Mouse (Mus musculus): ENCODE measurements at regions not wholly inside any gene's neighbourhood (a gene's known extent, or its start where the extent isn't known, plus 50 kb on each side); places are given as distances from the start of the nearest gene placed in this dataset.

DNA sequence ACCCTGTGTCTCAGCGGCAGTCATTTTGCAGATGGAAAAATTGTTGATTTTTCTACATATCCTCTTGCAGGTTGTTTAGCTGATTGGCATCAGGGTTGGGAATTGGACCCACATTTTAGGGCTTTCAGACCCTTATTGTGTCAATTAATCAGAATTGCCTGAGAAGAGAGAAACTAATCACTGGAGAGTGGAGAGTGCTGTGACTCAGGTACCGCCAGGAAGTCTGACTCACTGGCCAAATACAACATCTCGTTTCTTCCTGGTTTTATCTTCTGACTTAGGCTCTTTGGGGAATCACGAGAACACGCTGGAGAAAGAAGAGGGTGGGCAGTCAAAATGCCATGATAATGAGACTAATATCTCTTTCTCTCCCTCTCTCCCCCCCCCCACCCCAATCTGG, 306.1 kb upstream of the Npvf start:
- Histone ChIP-seq H3K4me1 (ENCODE audit: insufficient read depth, low read depth, low read length) (no peaks in the 10 kb centered on the region), H3K27ac (ENCODE audit: low read length) (no peak overlapping the region), H3K9ac (replicated peaks; ENCODE audit: low read depth) (no peak overlapping the region), H3K36me3 (ENCODE audit: insufficient read depth, low read length) (no peaks in the 10 kb centered on the region), H3K27me3 (replicated peaks; ENCODE audit: insufficient read depth, low read length) (no peaks in the 10 kb centered on the region), H3K9me3 (ENCODE audit: low read length) (no peaks in the 10 kb centered on the region), H3K4me3 (ENCODE audit: low read depth, low read length) (no peak overlapping the region), H3K4me2 (replicated peaks; ENCODE audit: low read depth, low read length) (no peak overlapping the region)
- DNase-seq (ENCODE audit: low spot score) = no peak
- TF ChIP-seq EP300 (IDR thresholded peaks at IDR 0.05) (no peak), CTCF (IDR thresholded peaks at IDR 0.05) (no peak)
- no peak for ATAC-seq
- WGBS = 48% methylated on average over 5 of the region's 5 CpGs

DNA sequence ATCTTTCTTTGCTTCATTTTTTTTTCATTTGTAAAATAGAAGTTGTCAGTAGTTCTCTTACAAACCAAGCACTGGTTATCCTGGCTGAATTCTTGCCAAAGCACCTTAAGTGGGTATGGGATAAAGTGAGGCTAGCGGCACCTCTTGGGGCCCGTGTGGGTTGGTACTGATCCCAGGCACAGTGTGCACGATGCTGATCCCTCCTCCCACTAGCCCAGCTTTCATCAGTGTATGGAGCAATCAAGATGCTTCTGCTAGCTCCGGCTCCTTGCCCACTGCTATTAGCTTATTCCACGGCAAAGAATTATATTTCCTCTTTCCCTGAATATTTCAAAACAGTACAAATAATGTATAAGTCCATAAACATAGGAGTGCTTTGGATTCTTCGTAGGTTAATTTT, 307.4 kb upstream of the Npvf start:
- Histone ChIP-seq H3K27ac (ENCODE audit: low read length) (no peak overlapping the region), H3K9ac (replicated peaks; ENCODE audit: low read depth) (no peak overlapping the region), H3K4me3 (ENCODE audit: low read depth, low read length) (no peak overlapping the region), H3K9me3 (ENCODE audit: low read length) (no peaks in the 10 kb centered on the region), H3K36me3 (ENCODE audit: insufficient read depth, low read length) (no peaks in the 10 kb centered on the region), H3K4me1 (ENCODE audit: insufficient read depth, low read depth, low read length) (no peaks in the 10 kb centered on the region), H3K4me2 (replicated peaks; ENCODE audit: low read depth, low read length) (no peak overlapping the region), H3K27me3 (replicated peaks; ENCODE audit: insufficient read depth, low read length) (no peaks in the 10 kb centered on the region)
- no peak for TF ChIP-seq CTCF (IDR thresholded peaks at IDR 0.05)
- TF ChIP-seq EP300 (IDR thresholded peaks at IDR 0.05) = no peak
- no peak for ATAC-seq
- no peak for DNase-seq (ENCODE audit: low spot score)
- WGBS = 65% methylated on average over 6 of the region's 6 CpGs

DNA sequence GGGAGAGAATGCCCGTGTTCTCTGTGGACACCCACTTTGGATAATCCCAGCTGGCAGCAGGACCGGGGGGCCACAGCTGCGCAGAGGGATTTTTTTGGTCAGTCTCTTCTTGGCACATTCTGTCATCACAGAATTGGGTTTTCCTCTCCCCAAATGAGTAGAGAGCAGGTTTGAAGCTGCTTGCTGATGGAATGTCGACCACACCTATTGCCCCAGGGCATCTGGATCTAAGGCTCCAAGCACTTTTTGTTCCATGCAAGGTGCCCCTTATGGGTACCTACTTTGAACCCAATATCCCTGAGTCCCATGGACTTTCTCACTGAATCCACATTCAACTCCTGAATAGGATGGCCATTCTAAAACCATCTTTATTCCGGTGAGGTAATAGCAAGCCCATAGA, 314.3 kb upstream of the Npvf start:
- Histone ChIP-seq H3K27ac (ENCODE audit: low read length) (no peak overlapping the region), H3K4me2 (replicated peaks; ENCODE audit: low read depth, low read length) (no peak overlapping the region), H3K4me1 (ENCODE audit: insufficient read depth, low read depth, low read length) (peaks cover 7% of the 10 kb centered on the region; the same call in 1 of the 2 replicates), H3K9me3 (ENCODE audit: low read length) (no peaks in the 10 kb centered on the region), H3K4me3 (ENCODE audit: low read depth, low read length) (no peak overlapping the region), H3K9ac (replicated peaks; ENCODE audit: low read depth) (no peak overlapping the region), H3K36me3 (ENCODE audit: insufficient read depth, low read length) (no peaks in the 10 kb centered on the region), H3K27me3 (replicated peaks; ENCODE audit: insufficient read depth, low read length) (no peaks in the 10 kb centered on the region)
- ATAC-seq (no peak), DNase-seq (ENCODE audit: low spot score) (no peak)
- 81% methylated on average over 5 of the region's 5 CpGs for WGBS
- no peak for TF ChIP-seq EP300 (IDR thresholded peaks at IDR 0.05)
- no peak for TF ChIP-seq CTCF (IDR thresholded peaks at IDR 0.05)

DNA sequence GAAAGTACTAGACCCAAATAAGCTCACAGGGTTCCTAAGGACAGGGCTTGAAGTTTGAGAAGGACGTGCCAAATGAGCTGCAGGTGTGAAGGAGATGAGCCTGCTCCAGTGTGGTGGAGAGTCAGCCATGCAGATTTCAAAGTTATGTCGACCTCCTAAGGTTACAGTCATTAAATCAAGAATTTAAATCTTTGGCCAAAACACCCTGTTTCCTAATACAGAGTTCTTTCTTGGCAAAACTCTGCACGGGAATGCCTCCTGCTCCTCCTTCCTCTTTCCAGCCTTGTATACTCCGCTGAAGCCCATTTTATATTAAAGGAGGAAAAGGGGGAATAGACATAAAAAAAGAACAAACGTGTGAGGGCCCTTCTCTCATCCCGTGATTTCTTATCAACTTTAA, 315.1 kb upstream of the Npvf start:
- H3K4me1 ChIP-seq (ENCODE audit: insufficient read depth, low read depth, low read length) = peaks cover 7% of the 10 kb centered on the region; the same call in 1 of the 2 replicates
- H3K4me2 ChIP-seq (replicated peaks; ENCODE audit: low read depth, low read length) = no peak overlapping the region
- TF ChIP-seq EP300 (IDR thresholded peaks at IDR 0.05) = no peak
- TF ChIP-seq CTCF (IDR thresholded peaks at IDR 0.05) = no peak
- no peaks in the 10 kb centered on the region for H3K27me3 ChIP-seq (replicated peaks; ENCODE audit: insufficient read depth, low read length)
- no peaks in the 10 kb centered on the region for H3K36me3 ChIP-seq (ENCODE audit: insufficient read depth, low read length)
- H3K4me3 ChIP-seq (ENCODE audit: low read depth, low read length) = no peak overlapping the region
- H3K9ac ChIP-seq (replicated peaks; ENCODE audit: low read depth) = no peak overlapping the region
- H3K27ac ChIP-seq (ENCODE audit: low read length) = no peak overlapping the region
- no peaks in the 10 kb centered on the region for H3K9me3 ChIP-seq (ENCODE audit: low read length)
- DNase-seq (ENCODE audit: low spot score) = peak; percentile 52
- 0 out of 2 replicates have a peak, but pooled peaks have one; percentile 17 for ATAC-seq
- 32% methylated on average over 6 of the region's 6 CpGs for WGBS

DNA sequence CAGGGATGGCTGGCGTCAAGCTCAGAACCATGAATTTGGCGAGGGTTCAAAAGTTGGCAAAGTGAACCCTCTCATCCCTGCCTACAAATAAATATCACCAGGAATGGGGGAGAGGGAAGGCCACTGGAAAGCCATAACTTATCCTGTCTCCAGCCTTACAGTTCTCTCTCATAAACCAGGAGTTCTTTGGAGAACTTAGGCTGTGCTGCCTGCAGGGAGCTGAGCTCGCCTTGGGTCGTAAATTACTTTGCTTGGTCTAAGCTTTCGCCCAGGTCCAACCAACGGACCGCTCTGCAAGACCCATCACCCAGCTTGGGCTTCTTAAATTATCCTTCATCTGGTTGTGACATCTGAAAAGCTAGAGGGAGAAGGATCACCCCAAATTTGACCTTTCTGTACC, 315.8 kb upstream of the Npvf start:
- Histone ChIP-seq H3K27ac (ENCODE audit: low read length) (no peak overlapping the region), H3K27me3 (replicated peaks; ENCODE audit: insufficient read depth, low read length) (no peaks in the 10 kb centered on the region), H3K36me3 (ENCODE audit: insufficient read depth, low read length) (no peaks in the 10 kb centered on the region), H3K4me3 (ENCODE audit: low read depth, low read length) (no peak overlapping the region), H3K9ac (replicated peaks; ENCODE audit: low read depth) (no peak overlapping the region), H3K9me3 (ENCODE audit: low read length) (no peaks in the 10 kb centered on the region), H3K4me1 (ENCODE audit: insufficient read depth, low read depth, low read length) (peaks cover 7% of the 10 kb centered on the region; the same call in 1 of the 2 replicates), H3K4me2 (replicated peaks; ENCODE audit: low read depth, low read length) (no peak overlapping the region)
- ATAC-seq = no peak
- DNase-seq (ENCODE audit: low spot score) = no peak
- WGBS = 56% methylated on average over 7 of the region's 7 CpGs
- TF ChIP-seq CTCF (IDR thresholded peaks at IDR 0.05) (no peak), EP300 (IDR thresholded peaks at IDR 0.05) (no peak)

DNA sequence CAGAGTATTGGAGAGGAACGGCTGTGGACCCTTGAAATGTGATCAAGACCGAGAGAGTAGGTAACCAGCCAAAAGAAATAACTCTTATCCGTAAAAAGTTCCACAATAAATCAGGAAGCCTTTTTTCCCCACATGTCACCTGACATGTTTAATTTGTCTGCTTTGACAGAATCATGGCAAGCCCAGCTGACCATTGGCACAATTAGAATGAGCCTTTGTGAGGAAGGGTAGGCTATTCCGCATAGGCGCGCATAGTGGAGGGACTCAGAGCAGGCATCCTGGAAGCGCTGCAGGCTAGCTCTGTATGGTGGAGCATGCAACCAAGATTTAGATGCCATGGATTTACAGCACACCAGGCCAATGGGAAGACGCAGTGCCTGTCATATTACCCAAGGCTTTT, 316.5 kb upstream of the Npvf start:
- DNase-seq (ENCODE audit: low spot score) = no peak
- ATAC-seq = no peak
- Histone ChIP-seq H3K9me3 (ENCODE audit: low read length) (no peaks in the 10 kb centered on the region), H3K36me3 (ENCODE audit: insufficient read depth, low read length) (no peaks in the 10 kb centered on the region), H3K27me3 (replicated peaks; ENCODE audit: insufficient read depth, low read length) (no peaks in the 10 kb centered on the region), H3K4me2 (replicated peaks; ENCODE audit: low read depth, low read length) (no peak overlapping the region), H3K4me1 (ENCODE audit: insufficient read depth, low read depth, low read length) (peaks cover 7% of the 10 kb centered on the region; the same call in 1 of the 2 replicates), H3K27ac (ENCODE audit: low read length) (no peak overlapping the region), H3K4me3 (ENCODE audit: low read depth, low read length) (no peak overlapping the region), H3K9ac (replicated peaks; ENCODE audit: low read depth) (no peak overlapping the region)
- TF ChIP-seq CTCF (IDR thresholded peaks at IDR 0.05) (no peak), EP300 (IDR thresholded peaks at IDR 0.05) (no peak)
- 82% methylated on average over 8 of the region's 8 CpGs for WGBS

DNA sequence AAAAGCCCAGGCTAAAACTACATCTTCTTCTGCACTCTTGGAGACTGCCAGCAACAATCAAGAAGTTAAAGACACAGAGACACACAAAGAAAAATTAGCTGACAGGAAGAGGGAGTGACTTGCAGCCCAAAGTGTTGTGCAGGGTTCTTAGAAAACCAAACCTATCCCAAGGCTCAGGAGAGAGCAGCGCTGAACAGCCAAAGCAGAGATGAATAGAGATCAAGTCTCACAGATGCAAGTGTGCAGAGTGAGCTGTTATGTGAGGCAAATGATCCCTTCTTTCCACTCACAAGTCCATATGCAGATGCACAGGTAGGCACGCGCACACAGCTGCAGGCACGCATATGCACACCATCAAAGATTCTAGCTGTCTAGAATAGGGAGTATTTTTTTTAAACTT, 318.0 kb upstream of the Npvf start:
- Histone ChIP-seq H3K36me3 (ENCODE audit: insufficient read depth, low read length) (no peaks in the 10 kb centered on the region), H3K27me3 (replicated peaks; ENCODE audit: insufficient read depth, low read length) (no peaks in the 10 kb centered on the region), H3K4me1 (ENCODE audit: insufficient read depth, low read depth, low read length) (peaks cover 14% of the 10 kb centered on the region; the same call in 1 of the 2 replicates), H3K27ac (ENCODE audit: low read length) (no peak overlapping the region), H3K4me2 (replicated peaks; ENCODE audit: low read depth, low read length) (no peak overlapping the region), H3K9me3 (ENCODE audit: low read length) (no peaks in the 10 kb centered on the region), H3K4me3 (ENCODE audit: low read depth, low read length) (no peak overlapping the region), H3K9ac (replicated peaks; ENCODE audit: low read depth) (no peak overlapping the region)
- WGBS = 77% methylated on average over 4 of the region's 4 CpGs
- ATAC-seq = no peak
- DNase-seq (ENCODE audit: low spot score) = no peak
- TF ChIP-seq EP300 (IDR thresholded peaks at IDR 0.05) (no peak), CTCF (IDR thresholded peaks at IDR 0.05) (no peak)

Measured in lung, postnatal 0 days (tissue).